Mouse (Mus musculus) midbrain, embryonic 10.5 days (tissue): ENCODE measurements around the gene Hdgf. TPM values are rescaled to one million over a fixed set of nuclear protein-coding genes. Genes with fewer than 3 reads are reported as not detected.
"Not testable (repeated sequence)": the region's sequence is repeated elsewhere in the genome, so short reads cannot be mapped to it uniquely, and the experiment has no call there.

Experiments
- DNase-seq: peaks from one replicate; pipeline ENCODE4 v3.0.0-alpha.2; 2017; ENCODE audit warnings: low spot score
- H3K27ac ChIP-seq: fragments of 300-500 bp; sonication (generic); replicated peaks from 2 replicates; pipeline ENCODE4 v1.5.1; 2016; ENCODE audit warnings: mild to moderate bottlenecking
- H3K27me3 ChIP-seq: fragments of 300-500 bp; sonication (generic); 2 replicates; pipeline ENCODE4 v1.6.1; 2016; ENCODE audit warnings: low read depth, mild to moderate bottlenecking; ENCODE audit not compliant: poor library complexity, severe bottlenecking
- H3K36me3 ChIP-seq: fragments of 300-500 bp; sonication (generic); 2 replicates; pipeline ENCODE4 v1.6.1; 2016; ENCODE audit warnings: mild to moderate bottlenecking, moderate library complexity
- H3K4me1 ChIP-seq: fragments of 300-500 bp; sonication (generic); 2 replicates; pipeline ENCODE4 v1.6.1; 2016
- H3K4me3 ChIP-seq: fragments of 300-500 bp; sonication (generic); 2 replicates; pipeline ENCODE4 v1.5.1; 2016; ENCODE audit warnings: mild to moderate bottlenecking, moderate library complexity
- H3K9me3 ChIP-seq: fragments of 300-500 bp; sonication (generic); replicated peaks from 2 replicates; pipeline ENCODE4 v1.6.1; 2016; ENCODE audit warnings: mild to moderate bottlenecking
- WGBS: fragments of 180-500 bp; shearing (Covaris S2); methylation state at CpG from one replicate; pipeline ENCODE4 v1.1.7; 2016; 5-methylcytosine and 5-hydroxymethylcytosine counted together
- polyA plus RNA-seq: library from polyadenylated mRNA; unstranded; fragments of >200 nt; fragmentation: Nextera tagmentation; extraction: Ambion mirVana; gene quantifications from 2 replicates; pipeline ENCODE4 v1.2.1, GENCODE M21; 2016

Hdgf gene
- 176 and 213 TPM in 2 replicates for polyA plus RNA-seq

DNA sequence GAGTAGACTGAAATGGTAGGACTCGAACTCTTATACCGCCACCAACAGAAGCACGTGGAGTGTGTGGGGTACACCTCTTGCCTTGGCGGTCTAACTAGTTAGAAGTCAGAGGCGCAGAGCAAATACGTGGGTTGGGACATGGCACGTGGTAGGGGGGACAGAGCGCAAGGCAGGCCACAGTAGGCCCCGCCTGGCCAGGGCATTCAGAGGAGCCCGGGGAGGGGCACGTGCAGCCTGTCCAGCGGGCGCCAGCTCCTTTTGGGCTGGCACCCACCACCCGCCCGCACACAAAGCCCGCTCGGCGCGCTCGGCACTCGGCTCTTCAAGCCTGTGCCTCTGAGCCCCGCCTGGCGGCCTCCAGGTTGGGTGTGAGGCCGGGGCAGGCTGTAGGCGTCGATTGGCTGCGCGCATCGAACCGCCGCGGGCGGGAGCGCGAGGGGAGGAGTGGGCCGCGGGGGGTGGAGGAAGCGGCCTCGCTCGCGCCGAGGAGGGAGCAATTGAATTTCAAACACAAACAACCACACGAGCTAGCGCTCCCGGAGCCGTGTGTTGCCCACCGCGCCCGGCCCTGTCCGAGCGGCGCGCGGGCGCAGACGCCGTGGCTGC, at the start of gene Hdgf:
TSS of gene Hdgf (plus strand) at position 442 of the 606 bp plus-strand sequence.
- peak within 1 kb of the TSS; percentile 96 for H3K27ac ChIP-seq
- WGBS: 1% methylated on average over 56 of the region's 57 CpGs
- no peaks in the 10 kb centered on the region for H3K27me3 ChIP-seq
- peaks cover 49% of the 10 kb centered on the region for H3K4me1 ChIP-seq
- no peaks in the 10 kb centered on the region for H3K9me3 ChIP-seq
- peak within 1 kb of the TSS; percentile 80 for H3K4me3 ChIP-seq
- DNase-seq: peak; percentile 97
- no peaks in the 10 kb centered on the region; the same call in 1 of the 2 replicates for H3K36me3 ChIP-seq

DNA sequence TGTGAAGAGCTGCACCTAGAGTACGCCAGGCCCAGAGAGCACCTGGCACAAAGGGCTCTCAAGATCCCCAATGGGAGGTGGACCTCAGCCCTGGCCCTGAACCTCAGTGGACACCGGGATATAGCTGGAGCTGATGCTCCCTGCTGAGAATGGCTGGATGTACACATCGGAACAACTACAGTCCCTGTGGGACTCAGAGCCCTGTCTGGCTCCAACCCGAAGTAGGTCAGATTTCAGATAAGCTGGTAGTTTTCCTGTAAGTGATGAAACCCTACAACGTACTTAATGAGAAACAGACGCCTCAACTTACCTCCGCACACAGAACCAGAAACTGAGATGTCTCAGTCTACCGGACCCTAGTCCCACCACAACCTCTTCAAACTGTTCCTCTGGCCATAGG, 48.5 kb upstream of the Hdgf start:
- H3K4me3 ChIP-seq: no peak overlapping the region
- no peaks in the 10 kb centered on the region for H3K9me3 ChIP-seq
- H3K4me1 ChIP-seq: peaks cover 8% of the 10 kb centered on the region
- peaks cover 69% of the 10 kb centered on the region for H3K36me3 ChIP-seq
- WGBS: 92% methylated on average over 8 of the region's 8 CpGs
- no peak overlapping the region for H3K27ac ChIP-seq
- DNase-seq: no peak
- H3K27me3 ChIP-seq: no peaks in the 10 kb centered on the region

DNA sequence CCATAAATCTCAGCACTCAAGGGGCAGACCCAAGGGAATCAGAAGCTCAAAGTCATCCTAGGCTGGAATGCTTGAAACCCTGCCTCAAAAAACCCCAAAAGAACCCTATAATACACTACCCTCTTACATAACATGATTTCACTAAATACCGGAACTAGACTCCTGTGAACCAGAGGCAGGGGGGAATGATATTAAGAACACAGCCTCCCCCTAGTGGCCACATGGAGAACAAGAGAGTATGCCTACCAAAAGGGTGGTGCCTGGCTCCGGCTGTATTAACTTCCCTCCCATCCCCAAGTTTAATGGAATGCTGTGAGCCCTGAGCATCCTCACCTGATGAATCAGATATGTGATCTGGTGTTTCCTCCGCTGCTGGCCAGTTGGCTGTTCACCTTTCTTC, 46.3 kb upstream of the Hdgf start:
- peaks cover 89% of the 10 kb centered on the region for H3K36me3 ChIP-seq

DNA sequence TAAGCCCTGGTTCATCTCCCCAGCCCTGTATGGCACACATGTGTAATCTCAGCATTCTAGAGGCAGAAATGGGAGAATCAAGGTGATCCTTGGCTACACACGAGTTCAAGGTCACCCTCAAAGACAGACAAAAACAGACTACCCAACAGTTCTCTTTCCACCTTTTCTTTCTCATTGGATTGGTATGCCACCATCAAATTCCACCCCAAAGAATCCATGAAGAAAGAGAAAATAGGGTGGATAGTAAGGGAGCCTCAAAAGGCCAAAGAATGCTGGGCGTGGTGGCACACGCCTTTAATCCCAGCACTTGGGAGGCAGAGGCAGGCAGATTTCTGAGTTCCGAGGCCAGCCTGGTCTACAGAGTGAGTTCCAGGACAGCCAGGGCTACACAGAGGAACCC, 42.0 kb upstream of the Hdgf start:
- peaks cover 98% of the 10 kb centered on the region for H3K36me3 ChIP-seq
- H3K9me3 ChIP-seq, H3K27me3 ChIP-seq, H3K27ac ChIP-seq, H3K4me1 ChIP-seq, H3K4me3 ChIP-seq, DNase-seq: not testable (repeated sequence)
- 91% methylated on average over 4 of the region's 4 CpGs for WGBS

More for the DNA sequence above, 46.3 kb upstream of the Hdgf start:
- H3K27me3 ChIP-seq: no peaks in the 10 kb centered on the region
- H3K4me1 ChIP-seq: no peaks in the 10 kb centered on the region
- peak; percentile 49 for DNase-seq
- H3K27ac ChIP-seq: no peak overlapping the region
- 43% methylated on average over 3 of the region's 3 CpGs for WGBS
- H3K9me3 ChIP-seq: no peaks in the 10 kb centered on the region
- H3K4me3 ChIP-seq: no peak overlapping the region

DNA sequence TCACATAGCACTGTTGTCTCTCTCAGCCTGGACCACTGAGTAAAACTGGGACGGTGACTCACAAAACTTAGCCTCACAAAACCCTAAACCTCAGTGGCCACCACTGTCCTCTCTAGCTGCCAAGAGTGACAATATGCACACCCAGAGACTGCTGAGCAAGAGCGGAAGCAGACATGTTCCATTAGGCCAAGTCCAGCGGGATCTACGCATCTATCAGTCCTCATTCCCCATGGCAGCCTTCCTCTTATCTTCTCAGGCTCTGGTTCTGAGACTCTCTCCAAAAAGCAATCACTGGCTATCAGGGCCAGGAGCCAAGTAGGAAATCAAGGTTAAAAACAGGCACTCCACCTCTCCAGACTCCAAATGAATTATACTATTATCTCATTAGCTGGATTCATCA, 28.4 kb upstream of the Hdgf start:
- DNase-seq: no peak

DNA sequence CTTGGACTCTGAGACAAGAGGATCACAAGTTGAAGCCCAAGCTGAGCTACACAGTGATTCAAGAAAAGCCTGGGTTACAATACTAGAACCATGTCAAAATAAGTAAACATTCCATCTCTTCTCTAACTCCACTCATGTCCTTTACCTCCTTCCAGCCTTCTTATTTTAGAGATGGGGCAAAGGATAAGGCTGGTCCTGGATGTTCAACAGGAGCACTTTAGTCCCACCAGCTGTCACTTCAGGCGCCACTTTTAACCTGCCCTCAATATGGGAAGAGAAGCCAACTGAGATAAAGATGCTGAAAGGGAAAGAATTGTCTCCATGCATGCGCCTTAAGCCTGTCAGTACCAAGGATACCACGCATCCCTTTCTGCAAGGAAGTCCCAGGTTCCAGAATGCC, 21.8 kb upstream of the Hdgf start:
- Histone ChIP-seq H3K4me1 (peaks cover 20% of the 10 kb centered on the region), H3K27ac (peak overlapping the region; percentile 96), H3K9me3 (peaks cover 6% of the 10 kb centered on the region; the same call in 1 of the 2 replicates), H3K27me3 (no peaks in the 10 kb centered on the region), H3K4me3 (peak overlapping the region; percentile 99), H3K36me3 (peaks cover 31% of the 10 kb centered on the region)
- no peak for DNase-seq
- 3% methylated on average over 3 of the region's 3 CpGs for WGBS

More for the DNA sequence above, 28.4 kb upstream of the Hdgf start:
- H3K4me1 ChIP-seq: no peaks in the 10 kb centered on the region
- no peaks in the 10 kb centered on the region for H3K27me3 ChIP-seq
- H3K9me3 ChIP-seq: no peaks in the 10 kb centered on the region
- peaks cover 90% of the 10 kb centered on the region for H3K36me3 ChIP-seq
- H3K27ac ChIP-seq: no peak overlapping the region
- no peak overlapping the region for H3K4me3 ChIP-seq
- 98% methylated on average over 4 of the region's 4 CpGs for WGBS

DNA sequence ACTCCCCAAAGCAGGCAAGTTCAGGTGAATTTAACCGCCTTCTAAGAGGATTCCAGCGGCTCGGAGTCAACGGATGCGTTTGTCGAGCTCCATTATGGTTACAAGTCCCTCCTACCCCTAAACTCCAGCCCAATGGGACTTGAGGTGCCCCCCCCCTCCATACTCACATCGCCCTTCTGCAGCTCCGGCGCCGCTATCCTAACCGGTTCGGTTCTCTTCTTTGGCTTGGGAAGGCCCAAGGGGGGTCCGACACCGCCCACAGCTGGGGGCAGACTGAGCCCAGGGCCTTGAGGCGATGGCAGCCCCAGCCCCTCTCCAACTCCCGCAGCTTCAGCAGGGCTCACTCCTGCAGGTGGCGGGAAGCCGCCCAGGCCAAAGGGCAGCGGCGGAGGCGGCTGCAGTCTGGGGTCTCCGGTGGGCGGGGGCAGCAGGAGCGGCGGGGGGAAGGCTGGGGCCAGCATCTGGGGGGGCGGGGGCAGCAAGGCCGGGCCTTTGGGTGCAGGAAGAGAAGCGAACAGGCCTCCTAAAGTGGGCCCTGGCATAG, 21.3 kb upstream of the Hdgf start:
- H3K36me3 ChIP-seq: peaks cover 28% of the 10 kb centered on the region
- peaks cover 6% of the 10 kb centered on the region; the same call in 1 of the 2 replicates for H3K9me3 ChIP-seq
- WGBS: under 1% methylated on average over 28 of the region's 28 CpGs
- no peaks in the 10 kb centered on the region for H3K27me3 ChIP-seq
- peak overlapping the region; percentile 99 for H3K4me3 ChIP-seq
- peaks cover 20% of the 10 kb centered on the region for H3K4me1 ChIP-seq
- H3K27ac ChIP-seq: peak overlapping the region; percentile 96
- no peak for DNase-seq

DNA sequence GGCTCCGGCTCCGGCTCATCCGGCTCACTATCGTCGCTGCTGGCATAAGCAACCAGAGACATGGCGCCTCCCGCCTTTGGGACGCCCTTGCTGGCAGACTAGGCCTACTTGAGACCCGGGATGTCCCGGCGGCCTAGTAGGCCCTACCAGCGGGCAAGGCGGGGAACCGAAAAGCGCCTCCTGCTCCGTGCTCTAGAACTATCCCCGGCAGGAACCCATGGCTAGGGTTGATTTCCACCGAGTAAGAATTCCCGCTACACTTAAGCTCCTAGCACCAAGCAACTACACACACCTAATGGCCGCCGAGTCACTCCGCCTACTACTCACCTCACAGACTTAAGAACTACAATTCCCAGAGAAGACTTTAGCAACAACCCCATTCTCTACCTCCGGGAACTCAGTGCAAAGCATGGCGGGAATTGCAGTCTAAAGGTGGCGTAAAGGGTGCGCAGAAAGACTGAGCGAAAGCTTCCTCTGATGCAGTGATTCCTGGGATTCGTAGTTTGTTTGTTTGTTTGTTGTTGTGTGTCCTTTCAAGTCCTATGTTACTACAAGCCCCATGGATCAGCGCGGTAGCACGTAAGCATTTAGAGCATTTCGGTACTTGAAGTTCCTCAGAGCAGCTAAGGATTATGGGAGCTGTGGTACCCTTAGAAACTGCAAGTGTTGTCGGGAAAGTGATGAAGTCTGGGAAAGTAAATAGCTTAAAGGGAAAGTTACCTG, 20.7 kb upstream of the Hdgf start, which contains the start of gene Prcc:
TSS of gene Prcc (minus strand) at position 328 of the 723 bp plus-strand sequence.
- Histone ChIP-seq H3K27ac (peak within 1 kb of the TSS; percentile 96), H3K4me3 (peak within 1 kb of the TSS; percentile 99), H3K36me3 (peaks cover 22% of the 10 kb centered on the region), H3K9me3 (peaks cover 6% of the 10 kb centered on the region; the same call in 1 of the 2 replicates), H3K27me3 (no peaks in the 10 kb centered on the region), H3K4me1 (peaks cover 20% of the 10 kb centered on the region)
- WGBS: under 1% methylated on average over 33 of the region's 33 CpGs
- peak; percentile 88 for DNase-seq

DNA sequence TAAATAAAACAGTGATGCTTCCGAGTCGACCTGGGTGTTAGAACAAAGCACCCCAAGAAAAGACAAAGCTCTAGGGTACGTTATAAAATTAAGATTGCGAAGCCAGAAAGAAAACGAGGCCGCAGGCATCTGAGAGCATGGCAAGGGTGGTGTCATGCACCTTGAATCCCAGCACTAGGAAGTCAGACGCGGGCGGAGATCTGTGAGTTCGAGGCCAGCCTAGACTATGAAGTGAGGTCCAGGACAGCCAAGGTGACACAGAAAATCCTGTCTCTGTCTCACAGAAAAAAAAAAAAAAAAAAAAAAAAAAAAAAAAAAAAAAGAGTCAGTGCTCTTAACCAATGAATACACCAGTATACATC, 20.1 kb upstream of the Hdgf start:
- H3K36me3 ChIP-seq: peaks cover 16% of the 10 kb centered on the region
- peaks cover 6% of the 10 kb centered on the region; the same call in 1 of the 2 replicates for H3K9me3 ChIP-seq
- peak overlapping the region; percentile 96 for H3K27ac ChIP-seq
- H3K4me1 ChIP-seq: peaks cover 20% of the 10 kb centered on the region
- no peaks in the 10 kb centered on the region for H3K27me3 ChIP-seq
- H3K4me3 ChIP-seq: peak overlapping the region; percentile 99
- 13% methylated on average over 10 of the region's 10 CpGs for WGBS
- no peak for DNase-seq

DNA sequence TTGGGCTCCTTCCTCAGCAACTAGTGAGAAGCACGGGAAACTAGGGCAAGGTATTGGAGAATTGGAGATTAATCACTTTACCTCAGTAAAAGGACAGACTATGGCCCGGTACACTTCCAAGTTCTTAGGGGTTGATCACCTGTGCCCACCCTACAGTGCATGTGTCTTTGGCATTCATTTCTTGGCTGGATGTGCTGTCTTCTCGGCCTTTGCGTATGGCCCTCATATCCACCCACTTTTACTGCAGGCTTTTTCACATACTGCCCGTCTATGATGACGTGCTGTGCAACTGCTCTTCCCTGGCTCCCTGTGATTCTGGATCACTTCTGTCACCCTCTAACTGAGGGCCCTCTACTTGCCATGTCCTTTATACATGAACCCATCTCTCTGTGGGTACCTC, 19.7 kb upstream of the Hdgf start:
- H3K4me1 ChIP-seq: peaks cover 20% of the 10 kb centered on the region
- H3K36me3 ChIP-seq: peaks cover 12% of the 10 kb centered on the region
- peaks cover 6% of the 10 kb centered on the region; the same call in 1 of the 2 replicates for H3K9me3 ChIP-seq
- H3K27me3 ChIP-seq: no peaks in the 10 kb centered on the region
- WGBS: 86% methylated on average over 6 of the region's 6 CpGs
- DNase-seq: no peak
- peak overlapping the region; percentile 96; the same call in 1 of the 2 replicates for H3K27ac ChIP-seq
- peak overlapping the region; percentile 99 for H3K4me3 ChIP-seq

DNA sequence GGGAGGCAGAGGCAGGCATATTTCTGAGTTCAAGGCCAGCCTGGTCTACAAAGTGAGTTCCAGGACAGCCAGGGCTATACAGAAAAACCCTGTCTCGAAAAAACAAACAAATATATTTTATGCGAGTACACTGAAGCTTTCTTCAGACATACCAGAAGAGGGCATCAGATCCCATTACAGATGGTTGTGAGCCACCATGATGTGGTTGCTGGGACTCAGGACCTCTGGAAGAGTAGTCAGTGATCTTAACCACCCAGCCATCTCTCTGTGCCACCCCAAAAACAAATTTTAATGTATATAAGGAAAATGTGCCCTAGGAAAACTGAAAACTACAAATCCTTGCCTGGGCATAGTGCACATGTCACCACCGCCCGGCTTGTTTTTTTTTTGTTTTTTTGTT, 18.7 kb upstream of the Hdgf start:
- H3K4me3 ChIP-seq, H3K36me3 ChIP-seq, H3K9me3 ChIP-seq, DNase-seq, H3K27ac ChIP-seq, H3K27me3 ChIP-seq: not testable (repeated sequence)
- H3K4me1 ChIP-seq: peaks cover 20% of the 10 kb centered on the region
- 76% methylated on average over 4 of the region's 4 CpGs for WGBS

DNA sequence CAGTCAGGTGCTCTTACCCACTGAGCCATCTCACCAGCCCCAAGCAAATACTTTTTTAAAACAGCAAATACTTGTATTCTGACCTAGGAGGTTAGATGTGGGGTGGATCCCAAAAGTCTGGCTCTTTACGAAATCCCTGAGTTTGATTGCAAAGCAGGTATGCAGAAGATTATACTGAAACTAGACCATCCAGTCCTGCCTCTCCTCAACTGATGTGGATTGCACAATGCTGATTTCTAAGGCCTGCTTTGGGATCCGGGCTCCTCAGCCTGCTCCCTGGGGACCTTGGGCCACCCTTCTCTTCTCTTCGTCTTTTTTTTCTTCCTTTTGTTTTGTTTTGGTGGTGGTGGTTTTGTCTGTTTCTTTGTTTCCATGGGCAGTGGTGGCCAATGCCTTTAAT, 14.6 kb upstream of the Hdgf start:
- DNase-seq: no peak
- Histone ChIP-seq H3K4me1 (no peaks in the 10 kb centered on the region), H3K27me3 (no peaks in the 10 kb centered on the region), H3K4me3 (no peak overlapping the region), H3K27ac (no peak overlapping the region), H3K9me3 (peaks cover 6% of the 10 kb centered on the region; the same call in 1 of the 2 replicates), H3K36me3 (no peaks in the 10 kb centered on the region)
- 38% methylated on average over 3 of the region's 3 CpGs for WGBS
